Mouse (Mus musculus) adrenal gland, adult 18-20 months (tissue): Measurements from ENCODE around the gene Brwd3. TPM values are rescaled to one million over a fixed set of nuclear protein-coding genes. Genes with fewer than 3 reads are reported as not detected.

Experiments
- total RNA-seq, 2 experiments: library from RNA; stranded (reverse); gene quantifications; 1 replicate in 1 of 2; 2 replicates in 1 of 2; pipeline ENCODE4 v1.2.3; 2021

Gene Brwd3
- total RNA-seq, 2 experiments from 2014 or later = 6.0 to 6.1 TPM

Other genes with a start within 250 kb of the Brwd3 start
- not detected for gene Gm379, start 169.5 kb downstream of the Brwd3 start, total RNA-seq
- gene Hmgn5, start 179.0 kb upstream of the Brwd3 start, total RNA-seq = 10 to 100 TPM; 11.8 to 13.5 TPM